Mouse (Mus musculus): ENCODE results near the gene Aldh1l2. TPM values are rescaled to one million over a fixed set of nuclear protein-coding genes. Genes with fewer than 3 reads are reported as not detected.

Aldh1l2 gene
- total and polyA plus RNA-seq, 2 experiments from 2014 or later = 9.0 to 18.7 TPM

GRCm38 (mm10) chr10:83520990-83521389, 12.9 kb downstream of the Aldh1l2 start:
- no peak overlapping the region for H3K27ac ChIP-seq
- H3K36me3 ChIP-seq (ENCODE audit: insufficient read depth, low read length) = peaks cover 12% of the 10 kb centered on the region; the same call in 1 of the 2 replicates
- no peaks in the 10 kb centered on the region for H3K4me1 ChIP-seq (ENCODE audit: insufficient read depth, low read length)
- no peaks in the 10 kb centered on the region for H3K9me3 ChIP-seq (ENCODE audit: low read length)
- ATAC-seq (no peak), DNase-seq (ENCODE audit: low spot score) (no peak)
- no peak overlapping the region for H3K4me2 ChIP-seq (ENCODE audit: low read depth, low read length)
- TF ChIP-seq CTCF (IDR thresholded peaks at IDR 0.05; ENCODE audit: low read depth) = peak; percentile 36
- H3K4me3 ChIP-seq (ENCODE audit: low read length) = no peak overlapping the region
- H3K27me3 ChIP-seq (ENCODE audit: insufficient read depth, low read length) = no peaks in the 10 kb centered on the region
- no peak overlapping the region for H3K9ac ChIP-seq (replicated peaks; ENCODE audit: low read length)
- WGBS = 78% methylated on average over 4 of the region's 4 CpGs

- no peak for TF ChIP-seq CTCF (IDR thresholded peaks at IDR 0.05; ENCODE audit: low read depth)
- WGBS = 82% methylated on average over 8 of the region's 8 CpGs
- H3K4me3 ChIP-seq (ENCODE audit: low read length) = no peak overlapping the region
- no peaks in the 10 kb centered on the region for H3K27me3 ChIP-seq (ENCODE audit: insufficient read depth, low read length)
- DNase-seq (ENCODE audit: low spot score) (no peak), ATAC-seq (no peak)
- H3K9ac ChIP-seq (replicated peaks; ENCODE audit: low read length) = no peak overlapping the region
- no peak overlapping the region for H3K27ac ChIP-seq
- H3K4me1 ChIP-seq (ENCODE audit: insufficient read depth, low read length) = no peaks in the 10 kb centered on the region
- H3K36me3 ChIP-seq (ENCODE audit: insufficient read depth, low read length) = 0 out of 2 replicates have a peak, but pooled peaks cover 6% of the 10 kb centered on the region
- H3K4me2 ChIP-seq (ENCODE audit: low read depth, low read length) = no peak overlapping the region
- no peaks in the 10 kb centered on the region for H3K9me3 ChIP-seq (ENCODE audit: low read length)
Observed at GRCm38 (mm10) chr10:83513736-83514135, 20.2 kb downstream of the Aldh1l2 start.

DNA sequence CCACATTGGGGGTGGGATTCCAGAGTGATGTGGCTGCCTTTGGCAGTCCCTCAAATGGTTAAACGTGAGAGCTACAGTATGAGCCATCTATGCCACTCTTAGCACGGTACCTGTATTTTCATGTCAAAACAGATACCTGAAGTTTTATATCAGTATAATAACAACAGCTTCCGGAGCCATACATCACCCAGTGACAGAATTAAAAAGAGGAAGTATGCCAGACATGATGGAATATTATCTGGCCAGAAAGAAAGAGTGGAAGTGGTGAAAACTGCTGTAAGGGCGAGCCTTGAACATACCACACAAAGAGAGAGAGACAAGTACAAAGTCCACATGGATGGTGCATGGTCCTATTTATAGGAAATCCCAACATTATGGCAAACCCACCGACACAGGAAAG, 22.6 kb downstream of the Aldh1l2 start:
- Histone ChIP-seq H3K4me2 (ENCODE audit: low read depth, low read length) (no peak overlapping the region), H3K36me3 (ENCODE audit: insufficient read depth, low read length) (0 out of 2 replicates have a peak, but pooled peaks cover 3% of the 10 kb centered on the region), H3K27ac (no peak overlapping the region), H3K4me1 (ENCODE audit: insufficient read depth, low read length) (no peaks in the 10 kb centered on the region), H3K9me3 (ENCODE audit: low read length) (no peaks in the 10 kb centered on the region), H3K4me3 (ENCODE audit: low read length) (no peak overlapping the region), H3K9ac (replicated peaks; ENCODE audit: low read length) (no peak overlapping the region), H3K27me3 (ENCODE audit: insufficient read depth, low read length) (no peaks in the 10 kb centered on the region)
- DNase-seq (ENCODE audit: low spot score) (no peak), ATAC-seq (no peak)
- no peak for TF ChIP-seq CTCF (IDR thresholded peaks at IDR 0.05; ENCODE audit: low read depth)
- WGBS = 83% methylated on average over 5 of the region's 5 CpGs

- WGBS = 70% methylated on average over 8 of the region's 8 CpGs
- DNase-seq (ENCODE audit: low spot score) (peak; percentile 65), ATAC-seq (peak; percentile 24; the same call in 1 of the 2 replicates)
- H3K36me3 ChIP-seq (ENCODE audit: insufficient read depth, low read length) = no peaks in the 10 kb centered on the region
- H3K27ac ChIP-seq = no peak overlapping the region
- H3K4me1 ChIP-seq (ENCODE audit: insufficient read depth, low read length) = no peaks in the 10 kb centered on the region
- no peak overlapping the region for H3K4me2 ChIP-seq (ENCODE audit: low read depth, low read length)
- no peak overlapping the region for H3K4me3 ChIP-seq (ENCODE audit: low read length)
- TF ChIP-seq CTCF (IDR thresholded peaks at IDR 0.05; ENCODE audit: low read depth) = peak; percentile 59
- H3K27me3 ChIP-seq (ENCODE audit: insufficient read depth, low read length) = no peaks in the 10 kb centered on the region
- no peaks in the 10 kb centered on the region for H3K9me3 ChIP-seq (ENCODE audit: low read length)
- no peak overlapping the region for H3K9ac ChIP-seq (replicated peaks; ENCODE audit: low read length)
Observed at GRCm38 (mm10) chr10:83508962-83509660, 24.8 kb downstream of the Aldh1l2 start.

GRCm38 (mm10) chr10:83497321-83497720, 36.6 kb downstream of the Aldh1l2 start:
- Histone ChIP-seq H3K9ac (replicated peaks; ENCODE audit: low read length) (no peak overlapping the region), H3K9me3 (ENCODE audit: low read length) (no peaks in the 10 kb centered on the region), H3K4me1 (ENCODE audit: insufficient read depth, low read length) (no peaks in the 10 kb centered on the region), H3K4me3 (ENCODE audit: low read length) (no peak overlapping the region), H3K27me3 (ENCODE audit: insufficient read depth, low read length) (no peaks in the 10 kb centered on the region), H3K36me3 (ENCODE audit: insufficient read depth, low read length) (peaks cover 6% of the 10 kb centered on the region), H3K4me2 (ENCODE audit: low read depth, low read length) (no peak overlapping the region), H3K27ac (no peak overlapping the region)
- 89% methylated on average over 13 of the region's 13 CpGs for WGBS
- ATAC-seq = no peak
- no peak for TF ChIP-seq CTCF (IDR thresholded peaks at IDR 0.05; ENCODE audit: low read depth)
- no peak for DNase-seq (ENCODE audit: low spot score)

DNA sequence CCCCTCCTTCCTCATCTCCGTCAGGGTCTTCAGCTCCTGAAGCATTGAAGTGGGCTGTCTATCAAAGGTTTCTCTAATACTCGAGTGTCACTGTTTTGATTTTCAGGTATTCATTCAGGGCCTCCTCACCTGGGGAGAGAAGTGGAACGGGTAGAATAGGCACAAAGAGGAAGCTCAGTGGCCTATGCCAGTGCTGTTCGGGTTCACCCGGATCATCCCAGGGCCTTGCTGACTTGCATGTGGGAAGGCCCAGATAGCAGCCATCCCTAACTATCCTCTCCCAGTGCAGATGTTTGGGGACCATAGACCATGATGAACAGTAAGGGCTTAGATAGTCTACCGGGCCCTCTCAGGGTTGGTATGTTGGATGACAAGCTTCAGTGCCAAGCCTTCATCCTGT, 43.4 kb downstream of the Aldh1l2 start:
- no peaks in the 10 kb centered on the region for H3K9me3 ChIP-seq (ENCODE audit: low read length)
- no peak for TF ChIP-seq CTCF (IDR thresholded peaks at IDR 0.05; ENCODE audit: low read depth)
- no peaks in the 10 kb centered on the region for H3K27me3 ChIP-seq (ENCODE audit: insufficient read depth, low read length)
- 86% methylated on average over 6 of the region's 6 CpGs for WGBS
- H3K4me1 ChIP-seq (ENCODE audit: insufficient read depth, low read length) = no peaks in the 10 kb centered on the region
- ATAC-seq (no peak), DNase-seq (ENCODE audit: low spot score) (no peak)
- H3K36me3 ChIP-seq (ENCODE audit: insufficient read depth, low read length) = peaks cover 14% of the 10 kb centered on the region
- no peak overlapping the region for H3K9ac ChIP-seq (replicated peaks; ENCODE audit: low read length)
- H3K4me3 ChIP-seq (ENCODE audit: low read length) = no peak overlapping the region
- H3K27ac ChIP-seq = no peak overlapping the region
- no peak overlapping the region for H3K4me2 ChIP-seq (ENCODE audit: low read depth, low read length)

GRCm38 (mm10) chr10:83477286-83477685, 56.7 kb downstream of the Aldh1l2 start:
- DNase-seq (ENCODE audit: low spot score) = no peak
- no peak for TF ChIP-seq CTCF (IDR thresholded peaks at IDR 0.05; ENCODE audit: low read depth)
- no peak overlapping the region for H3K4me3 ChIP-seq (ENCODE audit: low read length)
- no peaks in the 10 kb centered on the region for H3K9me3 ChIP-seq (ENCODE audit: low read length)
- no peaks in the 10 kb centered on the region for H3K4me1 ChIP-seq (ENCODE audit: insufficient read depth, low read length)
- ATAC-seq = no peak
- WGBS = 84% methylated on average over 5 of the region's 5 CpGs
- no peaks in the 10 kb centered on the region for H3K27me3 ChIP-seq (ENCODE audit: insufficient read depth, low read length)
- no peak overlapping the region for H3K9ac ChIP-seq (replicated peaks; ENCODE audit: low read length)
- H3K4me2 ChIP-seq (ENCODE audit: low read depth, low read length) = no peak overlapping the region
- no peak overlapping the region for H3K27ac ChIP-seq
- no peaks in the 10 kb centered on the region for H3K36me3 ChIP-seq (ENCODE audit: insufficient read depth, low read length)

All from hindbrain, postnatal 0 days (tissue).